Mouse (Mus musculus) heart, adult 2 months (tissue): Measurements from ENCODE around the gene Zfp276. TPM values are rescaled to one million over a fixed set of nuclear protein-coding genes. Genes with fewer than 3 reads are reported as not detected.

Experiments used
- DNase-seq, 2 experiments: peaks; one replicate each; pipeline ENCODE4 v3.0.0; 2021
- H3K27ac ChIP-seq: fragments of 200-600 bp; 2 replicates; pipeline ENCODE4 v1.8.1; 2022
- H3K27me3 ChIP-seq: fragments of 200-500 bp; 2 replicates; pipeline ENCODE4 v1.6.1; 2012; ENCODE audit warnings: mild to moderate bottlenecking, low read length, inconsistent platforms, mixed read lengths; ENCODE audit not compliant: control insufficient read depth, insufficient read depth
- H3K36me3 ChIP-seq: fragments of 200-500 bp; 2 replicates; pipeline ENCODE4 v1.6.1; 2012; ENCODE audit warnings: low read length, inconsistent platforms; ENCODE audit not compliant: control insufficient read depth, insufficient read depth
- H3K4me1 ChIP-seq: fragments of 200-500 bp; 2 replicates; pipeline ENCODE4 v1.6.1; 2011; ENCODE audit warnings: low read length; ENCODE audit not compliant: control insufficient read depth, insufficient read depth
- H3K4me3 ChIP-seq: fragments of 200-600 bp; 2 replicates; pipeline ENCODE4 v1.8.1; 2022
- H3K79me2 ChIP-seq: fragments of 200-500 bp; replicated peaks from 2 replicates; pipeline ENCODE4 v1.6.1; 2012; ENCODE audit warnings: mild to moderate bottlenecking, inconsistent platforms, low read length, moderate library complexity, mixed read lengths; ENCODE audit not compliant: control insufficient read depth, insufficient read depth
- H3K9ac ChIP-seq: fragments of 200-500 bp; 2 replicates; pipeline ENCODE4 v1.6.1; 2012; ENCODE audit warnings: low read depth, mild to moderate bottlenecking, control low read depth, inconsistent platforms, low read length, mixed read lengths
- CTCF ChIP-seq: fragments of 200-600 bp; IDR thresholded peaks from 2 replicates; pipeline ENCODE4 v1.8.1; 2022; ENCODE audit warnings: antibody characterized with exemption, mild to moderate bottlenecking, moderate library complexity
- EP300 ChIP-seq: fragments of 200-500 bp; IDR thresholded peaks from 2 replicates; pipeline ENCODE4 v1.6.1; 2011; ENCODE audit warnings: low read depth, low read length, control low read depth; ENCODE audit not compliant: insufficient read depth
- POLR2A ChIP-seq: fragments of 200-500 bp; IDR thresholded peaks from 2 replicates; pipeline ENCODE4 v1.6.1; 2011; ENCODE audit warnings: mild to moderate bottlenecking, low read depth, low read length, control low read depth; ENCODE audit not compliant: insufficient read depth
- WGBS: fragments of 180-500 bp; shearing (Covaris S2); methylation state at CpG from one replicate; pipeline ENCODE4 v1.1.7; 2018; 5-methylcytosine and 5-hydroxymethylcytosine counted together
- intact Hi-C: fragments of 180-260 bp; cut with DNase I; formaldehyde crosslinking; loops from one replicate; pipeline ENCODE4 v1.15.1; 2025
- polyA plus RNA-seq: library from polyadenylated mRNA; depleted of rRNA; stranded (reverse); fragments of >200 nt; gene quantifications from 2 replicates; pipeline ENCODE4 v1.2.3, GENCODE M21; 2012
- total RNA-seq, 2 experiments: library from RNA; stranded (reverse); gene quantifications; 2 replicates each; pipeline ENCODE4 v1.2.3; 2021

Gene Zfp276
- total and polyA plus RNA-seq, 3 experiments: 9.3 to 16.1 (median 11.2) TPM

GRCm38 (mm10) chr8:123242107-123242923, 11.7 kb upstream of the Zfp276 start:
- no peak overlapping the region for H3K9ac ChIP-seq
- no peaks in the 10 kb centered on the region for H3K4me1 ChIP-seq
- H3K4me3 ChIP-seq: no peak overlapping the region
- DNase-seq: no peak
- TF ChIP-seq POLR2A (no peak), CTCF (no peak), EP300 (no peak)
- H3K27me3 ChIP-seq: no peaks in the 10 kb centered on the region
- WGBS: 68% methylated on average over 7 of the region's 7 CpGs
- H3K36me3 ChIP-seq: no peaks in the 10 kb centered on the region
- no peaks in the 10 kb centered on the region for H3K79me2 ChIP-seq
- intact Hi-C loops: no loop called here
- H3K27ac ChIP-seq: peak overlapping the region; percentile 34

- 75% methylated on average over 11 of the region's 11 CpGs for WGBS
- intact Hi-C loops: no loop called here
- no peaks in the 10 kb centered on the region for H3K36me3 ChIP-seq
- H3K9ac ChIP-seq: no peak overlapping the region
- no peaks in the 10 kb centered on the region for H3K4me1 ChIP-seq
- DNase-seq: no peak
- H3K4me3 ChIP-seq: no peak overlapping the region
- TF ChIP-seq CTCF: peak; percentile 17; the same call in 1 of the 2 replicates
- no peak for TF ChIP-seq EP300
- TF ChIP-seq POLR2A: no peak
- no peaks in the 10 kb centered on the region for H3K27me3 ChIP-seq
- H3K27ac ChIP-seq: no peak overlapping the region
- no peaks in the 10 kb centered on the region for H3K79me2 ChIP-seq
Observed at GRCm38 (mm10) chr8:123243053-123243452, 10.9 kb upstream of the Zfp276 start.

GRCm38 (mm10) chr8:123244382-123244781, 9.6 kb upstream of the Zfp276 start:
- TF ChIP-seq EP300 (no peak), POLR2A (no peak), CTCF (no peak)
- intact Hi-C loops: no loop called here
- no peaks in the 10 kb centered on the region for H3K36me3 ChIP-seq
- no peak overlapping the region for H3K27ac ChIP-seq
- no peaks in the 10 kb centered on the region for H3K79me2 ChIP-seq
- DNase-seq: no peak
- H3K27me3 ChIP-seq: no peaks in the 10 kb centered on the region
- H3K9ac ChIP-seq: no peak overlapping the region
- no peak overlapping the region for H3K4me3 ChIP-seq
- 98% methylated on average over 4 of the region's 4 CpGs for WGBS
- H3K4me1 ChIP-seq: no peaks in the 10 kb centered on the region

- no peaks in the 10 kb centered on the region for H3K79me2 ChIP-seq
- H3K27me3 ChIP-seq: no peaks in the 10 kb centered on the region
- no peaks in the 10 kb centered on the region for H3K36me3 ChIP-seq
- H3K4me1 ChIP-seq: no peaks in the 10 kb centered on the region
- H3K4me3 ChIP-seq: no peak overlapping the region
- H3K9ac ChIP-seq: no peak overlapping the region
- 83% methylated on average over 12 of the region's 12 CpGs for WGBS
- H3K27ac ChIP-seq: no peak overlapping the region
- intact Hi-C loops: no loop called here
- no peak for DNase-seq
- TF ChIP-seq EP300 (no peak), CTCF (no peak), POLR2A (no peak)
Observed at GRCm38 (mm10) chr8:123245543-123245942, 8.5 kb upstream of the Zfp276 start.

- TF ChIP-seq POLR2A: no peak
- no peak for TF ChIP-seq EP300
- H3K4me3 ChIP-seq: no peak overlapping the region
- 93% methylated on average over 6 of the region's 6 CpGs for WGBS
- no peak overlapping the region for H3K9ac ChIP-seq
- no peaks in the 10 kb centered on the region for H3K4me1 ChIP-seq
- DNase-seq: no peak
- no peaks in the 10 kb centered on the region for H3K27me3 ChIP-seq
- no peaks in the 10 kb centered on the region for H3K36me3 ChIP-seq
- no peak overlapping the region for H3K27ac ChIP-seq
- H3K79me2 ChIP-seq: no peaks in the 10 kb centered on the region
- intact Hi-C loops: no loop called here
Observed at GRCm38 (mm10) chr8:123247748-123248147, 6.2 kb upstream of the Zfp276 start.

GRCm38 (mm10) chr8:123248596-123248995, 5.4 kb upstream of the Zfp276 start:
- 86% methylated on average over 8 of the region's 8 CpGs for WGBS
- DNase-seq: peak in 1 of 2 experiments; percentile 55
- no peaks in the 10 kb centered on the region for H3K36me3 ChIP-seq
- no peaks in the 10 kb centered on the region for H3K79me2 ChIP-seq
- intact Hi-C loops: no loop called here
- no peak overlapping the region for H3K9ac ChIP-seq
- no peak overlapping the region for H3K27ac ChIP-seq
- no peaks in the 10 kb centered on the region for H3K27me3 ChIP-seq
- H3K4me1 ChIP-seq: no peaks in the 10 kb centered on the region
- H3K4me3 ChIP-seq: no peak overlapping the region
- no peak for TF ChIP-seq CTCF
- TF ChIP-seq EP300: no peak
- no peak for TF ChIP-seq POLR2A
